Mouse (Mus musculus) kidney, postnatal 36 days (tissue): ENCODE results near the gene Scd3.
"Not testable (repeated sequence)": the region's sequence is repeated elsewhere in the genome, so short reads cannot be mapped to it uniquely, and the experiment has no call there.

ENCODE experiments used
- DNase-seq, 2 experiments: peaks; one replicate each; pipeline ENCODE4 v3.0.0; 2021 to 2022; ENCODE audit warnings: mixed read lengths in 2 of 2

The Scd3 gene

DNA sequence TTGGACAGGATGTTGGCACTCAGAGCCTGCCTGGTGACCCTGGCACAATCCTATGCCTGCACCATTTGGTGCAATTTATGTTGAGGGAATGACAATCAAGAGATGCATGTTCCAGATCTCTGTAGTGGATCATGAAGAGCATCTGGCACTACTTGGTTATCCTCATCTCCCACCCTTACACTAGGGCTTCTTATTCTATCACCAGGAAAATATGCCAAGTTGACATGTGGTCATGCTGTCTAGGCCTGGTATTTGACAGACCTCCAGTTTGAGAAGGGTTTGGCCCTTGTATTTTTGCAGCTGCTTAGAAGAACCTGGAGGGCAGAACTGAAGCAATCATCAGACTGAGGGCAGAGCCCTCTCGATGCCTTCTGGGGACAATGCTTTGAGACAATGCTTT is 72.3 kb downstream of the Scd3 start:
- no peak for DNase-seq

DNA sequence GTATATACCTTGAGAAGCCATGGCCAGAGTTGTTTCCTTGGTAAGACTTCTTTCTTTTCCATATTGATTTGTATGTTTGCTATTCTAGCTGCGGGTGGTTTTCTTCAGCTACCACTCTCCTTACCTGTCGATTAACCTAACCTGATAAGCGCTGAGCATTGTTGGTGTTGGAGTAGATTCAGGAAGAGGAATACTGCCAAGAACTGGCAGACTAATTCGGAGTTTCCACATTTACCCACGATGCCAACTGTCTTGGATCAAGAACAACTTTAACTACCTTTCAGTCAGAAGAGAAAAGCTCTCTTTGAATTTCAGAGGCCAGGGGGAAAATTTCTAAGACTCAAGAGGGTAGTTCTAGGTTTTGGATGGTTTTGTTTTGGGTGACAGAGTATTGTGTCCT is 73.8 kb downstream of the Scd3 start:
- no peak for DNase-seq

DNA sequence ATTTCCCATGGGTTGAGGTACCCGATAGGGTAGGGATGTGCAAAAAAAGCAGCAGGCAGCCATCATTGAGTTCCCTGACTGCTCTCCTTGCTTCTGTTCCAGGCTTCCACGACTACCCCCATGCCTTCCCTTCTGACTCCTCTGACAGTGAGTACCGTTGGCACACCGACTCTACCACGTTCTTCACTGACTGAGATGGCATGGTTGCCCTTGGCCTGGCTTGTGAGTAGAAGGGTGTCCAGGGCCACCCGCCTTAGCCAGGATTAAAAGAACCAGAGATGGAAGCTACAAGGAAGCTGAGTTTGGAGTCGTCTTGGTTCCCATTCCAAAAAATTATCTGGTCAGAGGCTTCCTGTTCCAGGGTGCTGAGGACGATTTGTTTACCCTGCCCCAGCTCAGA is 74.9 kb downstream of the Scd3 start:
- DNase-seq = no peak

DNA sequence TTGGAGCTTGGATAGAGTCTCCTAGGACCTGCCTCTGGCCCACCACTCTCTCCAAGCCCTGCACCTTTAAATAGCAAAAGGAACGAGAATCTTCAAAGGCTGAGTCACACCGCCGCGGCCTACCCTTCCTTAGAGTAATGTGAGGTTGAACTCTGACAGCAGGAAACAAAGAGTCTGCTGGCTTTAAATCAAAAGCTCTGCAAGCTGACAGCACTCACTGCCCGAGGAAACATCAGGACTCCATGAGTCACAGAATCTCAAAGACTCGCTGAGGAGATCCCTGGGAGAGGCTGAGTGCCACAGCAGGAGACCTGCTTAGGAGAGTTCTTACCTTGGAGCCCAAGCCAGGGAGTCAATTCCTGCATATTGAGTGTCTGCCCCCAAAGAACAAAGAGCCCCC is 77.7 kb downstream of the Scd3 start:
- peak; percentile 58 to 67 for DNase-seq

DNA sequence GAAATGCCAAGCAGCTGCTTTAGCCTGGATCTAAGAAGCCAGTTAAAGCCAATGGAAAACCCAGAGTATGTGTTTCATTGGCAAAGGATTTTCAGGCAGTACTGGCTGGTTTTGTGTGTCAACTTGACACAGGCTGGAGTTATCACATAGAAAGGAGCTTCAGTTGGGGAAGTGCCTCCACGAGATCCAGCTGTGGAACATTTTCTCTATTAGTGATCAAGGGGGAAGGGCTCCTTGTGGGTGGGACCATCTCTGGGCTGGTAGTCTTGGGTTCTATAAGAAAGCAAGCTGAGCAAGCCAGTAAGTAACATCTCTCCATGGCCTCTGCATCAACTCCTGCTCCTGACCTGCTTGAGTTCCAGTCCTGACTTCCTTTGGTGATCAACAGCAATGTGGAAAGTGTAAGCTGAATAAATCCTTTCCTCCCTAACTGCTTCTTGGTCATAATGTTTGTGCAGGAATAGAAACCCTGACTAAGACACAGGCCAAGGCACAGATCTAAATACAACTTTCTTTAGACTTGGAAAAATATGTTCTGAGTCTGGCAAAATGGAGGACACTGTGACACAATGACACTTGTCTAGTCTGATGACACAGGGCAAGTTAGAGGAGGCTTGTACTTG is 78.9 kb downstream of the Scd3 start:
- DNase-seq = not testable (repeated sequence)

DNA sequence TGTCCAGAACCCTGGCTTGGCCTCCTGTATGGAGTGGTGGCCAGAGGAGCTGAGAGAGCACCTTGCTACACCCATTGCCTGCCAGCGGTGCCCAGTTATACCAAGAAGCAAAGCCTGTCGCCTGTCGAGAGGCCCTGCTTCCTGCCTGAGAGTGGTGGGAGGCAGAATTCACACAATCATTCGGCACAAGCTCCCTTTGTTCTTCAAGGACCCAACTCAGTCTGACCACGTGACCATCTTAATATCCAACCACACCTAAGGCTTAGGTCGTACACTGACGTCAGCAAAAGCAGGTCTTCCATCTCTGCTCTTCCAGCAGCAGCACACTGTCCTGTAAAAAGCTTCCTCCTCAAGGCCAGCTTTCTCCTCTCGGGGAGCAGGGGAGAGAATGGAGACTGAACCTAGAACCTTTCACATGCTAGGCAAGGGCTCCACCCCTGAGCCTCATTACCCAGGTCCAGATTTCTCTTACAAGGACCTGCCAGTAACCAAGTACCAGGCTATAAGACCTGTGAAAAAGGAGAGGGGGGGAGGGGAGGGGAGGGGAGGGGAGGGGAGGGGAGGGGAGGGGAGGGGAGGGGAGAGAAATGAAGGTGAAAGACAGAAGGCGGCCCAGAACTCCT is 79.6 kb downstream of the Scd3 start:
- DNase-seq = no peak

DNA sequence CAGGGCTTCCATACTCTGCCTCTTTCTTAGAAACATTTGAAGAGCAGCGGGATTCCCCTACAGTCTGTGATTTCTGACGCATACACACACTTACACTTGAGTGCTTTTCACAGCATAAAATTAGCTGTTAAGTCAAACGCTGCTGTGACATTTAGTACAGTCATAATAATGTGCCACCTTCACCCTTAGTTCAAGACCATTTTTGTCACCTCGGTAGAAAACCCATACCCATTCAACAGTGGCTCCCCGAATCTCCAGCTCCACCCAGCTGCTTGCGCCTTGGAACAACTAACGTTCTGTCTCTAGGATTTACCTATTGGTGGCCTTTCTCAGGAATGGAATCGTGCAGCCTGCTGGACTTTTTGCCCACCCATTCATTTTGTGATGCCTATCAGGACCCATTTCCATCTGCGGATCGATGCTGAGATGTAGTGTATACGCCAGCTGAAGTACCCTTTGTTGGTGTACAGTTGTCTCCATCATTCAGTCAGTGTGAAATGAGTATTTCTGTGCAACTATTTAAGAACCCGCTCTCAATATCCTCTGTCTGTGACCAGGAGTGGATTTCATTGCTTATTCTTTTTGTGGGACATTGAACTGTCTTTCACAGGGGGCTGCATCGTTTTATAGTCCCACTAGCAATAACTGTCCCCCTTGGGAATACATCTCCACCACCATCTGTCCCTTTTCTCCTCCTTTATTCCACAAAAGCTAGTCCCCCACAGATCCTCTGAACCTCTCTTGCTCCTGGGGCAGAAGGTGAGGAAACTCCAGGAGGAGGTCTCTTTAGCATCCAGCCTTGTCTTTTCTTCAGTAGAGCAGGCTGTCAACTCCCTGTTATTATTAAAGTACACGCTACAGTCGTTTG is 80.3 kb downstream of the Scd3 start:
- no peak for DNase-seq

DNA sequence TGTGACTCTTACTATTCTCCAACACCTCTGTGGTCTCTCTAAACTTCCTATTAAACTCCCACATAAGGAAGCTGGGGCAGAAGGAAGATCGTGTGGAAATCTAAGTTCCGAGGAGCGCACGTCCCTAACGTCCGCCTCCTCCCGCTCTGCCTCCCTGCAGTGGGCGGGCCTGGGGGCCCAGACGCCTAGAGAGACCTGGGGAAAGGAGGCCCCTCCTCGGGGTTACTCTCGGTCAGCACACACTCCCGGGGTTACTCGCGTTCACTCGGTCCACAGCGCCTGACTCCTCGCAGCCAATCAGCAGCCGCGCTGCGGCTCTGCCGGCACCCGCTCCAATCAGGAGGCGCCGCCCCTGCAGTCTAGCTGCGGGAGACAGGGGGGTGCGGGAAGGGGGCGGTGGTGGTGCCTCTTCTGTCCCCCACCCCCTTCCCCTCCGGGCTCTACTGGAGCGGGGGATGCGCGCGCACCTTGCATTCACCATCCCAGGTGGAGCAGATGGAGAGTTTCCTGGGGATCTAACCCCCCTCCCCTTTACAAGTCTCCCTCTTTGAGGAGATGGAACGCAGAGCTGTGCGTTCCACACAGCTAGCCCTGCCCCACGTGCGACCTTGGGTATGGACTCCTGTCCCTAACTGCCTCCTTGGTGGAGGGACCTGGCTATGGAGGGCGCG is 81.1 kb downstream of the Scd3 start:
- DNase-seq = peak; percentile 91

DNA sequence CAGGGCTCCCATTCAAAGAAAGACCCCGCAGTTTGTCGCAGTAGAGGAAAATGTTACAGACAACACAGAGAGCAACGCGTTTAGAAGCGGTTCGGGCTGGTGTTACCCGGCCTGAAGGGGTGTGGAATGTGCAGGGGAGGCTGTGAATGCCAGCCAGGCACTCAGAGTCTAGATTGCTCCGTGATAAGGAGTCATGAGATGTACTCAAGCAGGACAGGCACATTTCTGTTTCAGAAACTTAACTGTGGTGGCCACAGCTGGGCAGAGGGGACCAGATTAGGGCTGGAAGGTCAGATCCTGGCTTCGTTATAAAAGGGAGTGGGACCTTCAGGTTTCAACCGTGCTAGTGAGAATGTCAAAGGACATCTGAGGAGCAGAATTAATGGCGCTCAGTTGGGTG is 81.7 kb downstream of the Scd3 start:
- peak; percentile 59 to 69 for DNase-seq

DNA sequence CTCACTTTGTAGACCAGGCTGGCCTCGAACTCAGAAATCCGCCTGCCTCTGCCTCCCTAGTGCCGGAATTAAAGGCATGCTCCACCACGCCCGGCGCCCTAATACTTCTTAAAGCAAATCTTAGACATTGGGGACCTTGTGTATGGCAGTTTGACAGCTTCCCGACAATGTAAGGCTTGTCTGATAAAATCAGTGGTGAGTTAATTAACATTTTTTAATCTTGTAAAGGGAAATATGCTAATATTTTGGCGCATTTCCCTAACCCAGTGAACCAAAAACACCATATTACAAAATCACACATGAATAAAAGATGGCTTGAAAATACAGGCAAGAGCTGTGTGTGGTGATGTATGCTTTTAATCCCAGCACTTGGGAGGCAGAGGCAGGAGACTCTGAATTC is 82.5 kb downstream of the Scd3 start:
- DNase-seq = no peak

DNA sequence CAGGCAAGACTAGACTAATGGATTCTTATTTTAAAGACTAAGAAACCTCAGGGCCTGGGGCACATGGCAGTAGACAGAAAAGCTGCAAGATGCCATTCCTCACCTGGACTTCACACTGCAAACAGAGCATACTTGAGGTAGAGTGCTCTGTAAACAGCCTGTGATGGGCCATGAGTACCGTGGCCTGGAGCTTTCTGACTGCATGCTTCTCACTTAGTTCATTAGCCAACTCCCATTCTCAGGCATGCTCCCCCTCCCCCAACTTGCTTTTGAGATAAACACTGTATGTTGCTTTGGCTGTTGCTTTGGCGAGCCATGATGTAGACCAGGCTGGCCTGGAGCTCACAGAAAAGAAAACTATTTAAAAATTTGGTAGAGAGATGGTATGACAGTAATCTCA is 83.0 kb downstream of the Scd3 start:
- no peak for DNase-seq

DNA sequence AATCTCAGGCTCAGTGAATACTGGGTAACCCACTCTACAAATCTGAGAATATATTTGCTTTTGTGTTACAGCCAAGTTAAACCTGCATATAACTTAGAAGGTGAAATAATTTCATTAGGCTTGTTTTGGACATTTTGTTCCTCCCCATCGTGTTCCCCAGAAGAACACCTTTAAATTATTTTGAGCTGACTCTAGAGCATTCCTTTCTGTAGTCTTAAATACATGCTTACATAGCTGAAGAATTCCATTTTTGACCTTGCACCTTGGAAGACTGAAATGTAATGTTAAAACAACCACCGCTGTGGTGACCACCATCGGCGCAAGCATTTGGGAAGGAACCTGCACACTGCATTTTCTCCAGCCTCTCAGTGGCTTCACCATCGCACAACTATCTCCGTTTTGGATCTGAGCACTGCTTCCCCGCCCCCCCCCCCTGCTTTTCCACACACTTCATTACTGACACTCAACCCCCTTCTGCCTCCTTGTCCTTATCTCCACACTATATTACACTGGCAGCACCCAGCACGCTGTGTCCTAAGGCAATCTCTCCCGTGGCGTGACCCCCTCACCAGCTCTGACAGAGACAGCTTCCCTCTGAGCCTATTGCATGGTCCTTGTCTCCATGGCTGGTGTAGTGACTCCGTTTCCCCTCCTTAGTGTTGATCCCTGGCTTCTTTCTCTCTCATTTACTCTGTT is 84.5 kb downstream of the Scd3 start:
- DNase-seq = no peak

DNA sequence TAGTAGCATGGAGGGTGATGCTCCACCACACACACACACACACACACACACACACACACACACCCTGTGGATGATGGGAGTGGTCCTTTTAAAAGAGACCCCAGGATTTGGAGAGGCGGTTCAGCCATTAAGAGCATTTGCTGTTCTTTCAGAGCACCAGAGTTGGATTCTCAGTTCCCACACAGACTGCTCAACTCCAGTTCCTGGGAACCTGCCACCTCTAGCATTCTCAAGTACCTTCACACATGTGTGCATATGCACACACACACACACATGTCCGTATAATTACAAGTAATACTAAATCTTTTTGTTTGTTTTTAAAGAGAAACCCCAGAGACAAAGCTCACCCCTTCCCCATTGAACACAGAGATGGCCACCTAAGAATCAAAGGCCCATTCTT is 89.0 kb downstream of the Scd3 start:
- no peak for DNase-seq

DNA sequence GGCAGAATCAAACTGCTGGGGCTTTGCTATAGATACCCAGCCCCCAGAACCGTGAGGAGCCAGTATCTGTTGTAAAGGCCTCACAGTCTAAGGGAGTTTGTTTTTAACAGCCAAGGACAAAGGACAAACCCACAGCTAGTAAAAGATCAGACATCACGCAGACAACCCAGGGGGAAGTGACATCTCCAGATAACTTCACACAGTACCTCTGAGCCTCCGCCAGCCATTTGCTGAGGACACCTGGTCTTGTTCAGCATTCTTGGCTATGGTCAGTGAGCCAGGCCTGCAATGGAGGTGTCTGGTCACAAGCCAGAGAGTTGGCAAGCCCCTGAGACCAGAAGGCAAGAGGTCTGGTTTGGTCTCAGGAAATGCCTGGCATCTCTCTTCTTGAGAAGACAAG is 89.4 kb downstream of the Scd3 start:
- DNase-seq = peak in 1 of 2 experiments; percentile 20

DNA sequence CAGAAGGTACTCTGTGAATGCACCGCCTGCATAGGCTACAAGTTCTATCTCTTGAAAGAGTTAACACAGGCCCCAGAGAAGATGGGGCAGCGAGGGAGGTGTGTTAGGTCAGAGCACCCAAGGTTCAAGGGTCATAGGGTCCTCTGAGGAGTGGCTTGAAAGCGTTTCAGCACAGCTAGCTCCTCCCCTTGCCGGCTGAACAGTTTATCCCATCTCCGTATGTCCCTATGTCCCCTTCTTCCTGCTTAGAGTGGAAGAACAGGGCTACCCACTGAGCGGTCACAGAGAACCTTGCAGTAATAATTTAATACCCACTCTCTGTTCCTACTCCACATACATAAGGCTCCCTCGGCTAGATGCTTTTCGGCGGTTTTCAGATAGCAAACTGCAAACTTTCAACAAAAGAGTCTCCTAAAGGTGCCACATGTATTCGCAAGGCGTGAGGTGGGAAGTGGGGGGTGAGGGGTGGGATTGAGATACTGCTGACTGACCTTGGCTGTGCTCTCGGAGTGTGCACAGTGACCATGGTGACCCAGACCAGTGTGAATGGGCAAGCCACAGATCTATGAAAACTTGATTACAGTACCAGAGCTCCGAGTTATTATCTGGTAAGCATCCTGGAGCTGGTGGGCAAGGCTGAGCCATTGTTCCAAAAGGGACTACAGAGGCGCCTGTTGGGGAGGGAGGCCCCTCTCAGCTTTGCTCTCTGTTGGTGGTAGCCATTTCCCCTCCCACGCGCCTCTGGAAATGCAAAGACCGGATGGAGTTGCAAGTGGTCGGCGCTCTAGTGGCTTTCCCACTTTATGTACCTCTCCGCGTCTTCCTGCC is 90.1 kb downstream of the Scd3 start, which contains the start of gene Scd2:
Gene Scd2 (plus strand): TSS at position 734 of the 828 bp plus-strand sequence.
- DNase-seq = peak in 1 of 2 experiments; percentile 27
